Mouse (Mus musculus) cerebellum, postnatal 36 days (tissue): Measurements from ENCODE around the gene Tectb.
"Not testable (repeated sequence)": the region's sequence is repeated elsewhere in the genome, so short reads cannot be mapped to it uniquely, and the experiment has no call there.

Experiments
- DNase-seq, 2 experiments: peaks; one replicate each; pipeline ENCODE4 v3.0.0; 2021 to 2022; ENCODE audit warnings: mixed read lengths in 2 of 2

Tectb gene

GRCm38 (mm10) chr19:55180433-55180832 is at the start of gene Tectb:
TSS of gene Tectb (plus strand) at chr19:55180733.
- no peak for DNase-seq

- DNase-seq, result no peak
Measured at GRCm38 (mm10) chr19:55131747-55132146, 48.8 kb upstream of the Tectb start.

- DNase-seq, result no peak
Measured at GRCm38 (mm10) chr19:55132476-55132875, 48.1 kb upstream of the Tectb start.

- DNase-seq, result no peak
Measured at GRCm38 (mm10) chr19:55134521-55134920, 46.0 kb upstream of the Tectb start.

- no peak for DNase-seq
Measured at GRCm38 (mm10) chr19:55135918-55136317, 44.6 kb upstream of the Tectb start.

- DNase-seq, result no peak
Measured at GRCm38 (mm10) chr19:55136693-55137427, 43.7 kb upstream of the Tectb start.

GRCm38 (mm10) chr19:55137884-55138283 is 42.6 kb upstream of the Tectb start:
- DNase-seq, result no peak

- no peak for DNase-seq
Measured at GRCm38 (mm10) chr19:55138506-55138905, 42.0 kb upstream of the Tectb start.

GRCm38 (mm10) chr19:55139301-55139700 is 41.2 kb upstream of the Tectb start:
- DNase-seq, result no peak

GRCm38 (mm10) chr19:55143391-55144300 is 36.9 kb upstream of the Tectb start:
- no peak for DNase-seq

GRCm38 (mm10) chr19:55144691-55145090 is 35.8 kb upstream of the Tectb start:
- no peak for DNase-seq

GRCm38 (mm10) chr19:55145136-55145535 is 35.4 kb upstream of the Tectb start:
- no peak for DNase-seq

GRCm38 (mm10) chr19:55147568-55147967 is 33.0 kb upstream of the Tectb start:
- no peak for DNase-seq

GRCm38 (mm10) chr19:55148109-55148508 is 32.4 kb upstream of the Tectb start:
- no peak for DNase-seq

GRCm38 (mm10) chr19:55149646-55150045 is 30.9 kb upstream of the Tectb start:
- DNase-seq, result no peak

GRCm38 (mm10) chr19:55152274-55152673 is 28.3 kb upstream of the Tectb start:
- not testable (repeated sequence) for DNase-seq

GRCm38 (mm10) chr19:55152983-55153382 is 27.6 kb upstream of the Tectb start:
- no peak for DNase-seq

GRCm38 (mm10) chr19:55157029-55157428 is 23.5 kb upstream of the Tectb start:
- no peak for DNase-seq

- no peak for DNase-seq
Measured at GRCm38 (mm10) chr19:55158606-55159005, 21.9 kb upstream of the Tectb start.

GRCm38 (mm10) chr19:55159826-55160225 is 20.7 kb upstream of the Tectb start:
- no peak for DNase-seq

- no peak for DNase-seq
Measured at GRCm38 (mm10) chr19:55162271-55162670, 18.3 kb upstream of the Tectb start.

GRCm38 (mm10) chr19:55164162-55164561 is 16.4 kb upstream of the Tectb start:
- no peak for DNase-seq

GRCm38 (mm10) chr19:55165183-55165865 is 15.2 kb upstream of the Tectb start:
- no peak for DNase-seq
